Mouse (Mus musculus) layer of hippocampus, postnatal 14 days (tissue): Measurements from ENCODE around the gene Fmn2. TPM values are rescaled to one million over a fixed set of nuclear protein-coding genes. Genes with fewer than 3 reads are reported as not detected.

Experiments
- DNase-seq, 2 experiments: peaks; one replicate each; pipeline ENCODE4 v3.0.0; 2021 to 2022; ENCODE audit warnings: low spot score in 2 of 2, mixed read lengths in 1 of 2
- total RNA-seq, 2 experiments: library from RNA; stranded (reverse); gene quantifications; 2 replicates each; pipeline ENCODE4 v1.2.3; 2021

Fmn2 gene
- total RNA-seq, 2 experiments from 2014 or later: 51.5 to 55.7 TPM

GRCm38 (mm10) chr1:174555412-174555811 is 53.8 kb downstream of the Fmn2 start:
- no peak for DNase-seq

DNA sequence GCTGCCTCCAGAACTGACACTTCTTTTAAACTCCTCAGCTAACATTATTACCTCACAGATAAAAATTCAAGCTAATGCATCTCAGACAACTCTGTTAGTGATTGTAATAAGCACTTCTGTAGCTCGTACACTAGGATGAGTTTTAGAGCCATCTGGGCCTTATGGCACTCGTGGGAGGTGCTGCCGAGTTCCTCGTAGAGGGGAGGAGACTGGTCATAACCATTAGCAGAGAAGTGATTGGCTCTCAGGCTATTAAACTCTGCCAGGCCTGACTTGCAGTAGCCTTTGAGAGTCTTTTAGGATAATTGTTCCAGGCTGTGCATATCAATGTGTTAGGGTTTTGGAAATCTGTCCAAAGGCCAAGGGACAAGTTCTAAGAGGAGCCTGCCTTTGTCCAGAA is 55.6 kb downstream of the Fmn2 start:
- peak in 1 of 2 experiments; percentile 34 for DNase-seq

GRCm38 (mm10) chr1:174557841-174558240 is 56.2 kb downstream of the Fmn2 start:
- DNase-seq: no peak

DNA sequence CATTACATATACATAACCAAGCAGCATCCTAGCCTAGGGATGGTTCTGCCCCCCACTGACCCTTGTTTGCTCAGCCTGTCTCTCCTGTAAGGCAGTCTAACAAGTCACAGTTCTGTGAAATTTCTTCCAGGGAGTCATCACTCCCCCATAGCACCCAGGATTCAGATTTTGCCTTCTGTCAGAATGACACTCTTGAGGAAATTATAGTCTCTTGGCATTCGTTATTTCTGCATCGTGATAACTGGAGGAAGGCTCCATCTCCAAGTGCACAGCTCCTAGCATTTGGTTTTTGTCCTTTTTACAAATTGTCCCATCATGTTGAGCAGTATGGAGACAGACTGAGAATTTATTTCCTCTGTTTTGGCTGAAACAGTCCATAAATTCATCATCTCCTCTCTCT is 56.9 kb downstream of the Fmn2 start:
- DNase-seq: no peak

- DNase-seq: no peak
Measured at GRCm38 (mm10) chr1:174564561-174564960, 62.9 kb downstream of the Fmn2 start.

DNA sequence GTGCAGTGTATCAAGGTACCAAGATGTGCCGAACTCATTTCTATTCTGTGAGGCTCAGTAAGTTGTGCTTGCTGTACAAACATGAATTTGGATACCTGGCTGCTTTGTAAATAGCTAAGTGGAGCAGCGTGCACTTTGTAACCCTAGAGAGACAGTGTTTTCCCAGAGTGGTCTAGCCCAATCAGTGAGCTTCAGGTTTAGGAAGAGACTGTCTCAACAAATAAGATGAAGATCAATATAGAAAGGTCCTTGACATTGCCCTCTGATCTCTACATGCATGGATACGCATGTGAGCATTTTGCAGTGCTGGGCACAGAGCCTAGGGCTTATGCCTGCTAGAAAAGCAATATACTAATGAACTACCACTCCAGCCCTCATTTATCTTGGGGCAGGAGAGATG is 67.0 kb downstream of the Fmn2 start:
- no peak for DNase-seq

DNA sequence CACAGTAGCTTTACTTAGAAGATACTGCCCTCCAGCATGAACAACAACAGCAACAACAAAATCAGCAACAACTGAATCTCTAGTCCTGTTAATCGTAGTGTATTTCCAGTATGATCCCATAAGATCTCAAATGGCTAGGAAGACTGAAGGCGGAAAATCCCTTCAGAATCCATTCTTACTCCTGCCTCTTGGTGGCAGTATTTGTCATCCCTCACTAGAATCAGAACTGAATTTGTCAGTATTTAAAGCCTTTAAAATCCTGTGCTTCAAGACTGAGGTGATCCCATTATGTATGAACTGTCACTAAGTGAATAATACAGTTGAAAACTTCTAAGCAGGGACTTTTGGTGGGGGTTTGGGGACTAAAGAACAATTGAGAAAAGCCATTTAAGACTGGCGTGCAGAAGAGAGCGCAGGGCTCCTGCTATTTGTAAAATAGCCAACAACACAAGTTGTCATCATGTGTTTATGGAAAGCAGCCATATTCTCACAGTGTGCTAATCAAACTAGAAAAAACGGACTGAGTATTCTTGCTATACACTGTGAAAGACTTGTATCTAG is 90.9 kb downstream of the Fmn2 start:
- peak in 1 of 2 experiments; percentile 54 for DNase-seq

GRCm38 (mm10) chr1:174594989-174595388 is 93.4 kb downstream of the Fmn2 start:
- DNase-seq: peak; percentile 72 to 73

GRCm38 (mm10) chr1:174597495-174597894 is 95.9 kb downstream of the Fmn2 start:
- no peak for DNase-seq

DNA sequence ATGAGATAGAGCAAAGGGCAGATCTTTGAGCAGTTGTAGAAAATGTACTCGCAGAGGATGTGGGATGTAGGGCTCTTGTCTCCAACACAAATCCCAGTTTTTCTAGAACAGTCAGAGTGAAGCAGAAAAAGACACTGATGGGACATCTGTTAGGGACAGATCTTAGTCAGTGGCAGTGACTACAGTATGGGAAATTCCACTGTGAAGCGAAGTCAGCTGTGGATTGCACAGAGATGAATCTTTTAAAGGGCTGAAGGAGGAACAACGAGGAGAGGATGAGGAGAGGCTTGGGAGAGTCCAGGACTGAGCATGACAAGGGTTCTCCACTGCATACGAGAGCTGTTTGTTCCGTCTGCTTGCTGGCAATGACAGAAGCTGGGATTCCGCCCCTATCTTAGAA is 96.6 kb downstream of the Fmn2 start:
- peak in 1 of 2 experiments; percentile 14 for DNase-seq

DNA sequence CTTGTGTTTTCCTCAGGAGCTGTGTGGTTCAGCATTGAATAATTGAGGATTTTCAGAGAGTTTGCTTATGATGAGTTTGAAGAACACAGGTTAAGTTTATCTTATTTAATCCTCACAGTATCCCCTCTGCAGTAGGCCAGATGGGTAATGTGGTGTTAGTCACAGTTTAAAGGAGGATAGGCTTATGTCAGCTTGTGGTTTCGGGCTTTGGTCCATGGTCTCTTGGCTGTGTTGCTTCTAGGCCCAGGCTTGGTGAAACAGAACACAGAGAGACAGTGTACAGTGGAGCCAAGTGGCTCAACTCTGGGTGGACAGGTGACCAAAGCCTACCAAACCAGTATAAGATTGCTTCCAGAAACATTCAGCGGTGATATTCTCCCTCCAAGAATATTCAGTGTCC is 98.4 kb downstream of the Fmn2 start:
- DNase-seq: no peak

DNA sequence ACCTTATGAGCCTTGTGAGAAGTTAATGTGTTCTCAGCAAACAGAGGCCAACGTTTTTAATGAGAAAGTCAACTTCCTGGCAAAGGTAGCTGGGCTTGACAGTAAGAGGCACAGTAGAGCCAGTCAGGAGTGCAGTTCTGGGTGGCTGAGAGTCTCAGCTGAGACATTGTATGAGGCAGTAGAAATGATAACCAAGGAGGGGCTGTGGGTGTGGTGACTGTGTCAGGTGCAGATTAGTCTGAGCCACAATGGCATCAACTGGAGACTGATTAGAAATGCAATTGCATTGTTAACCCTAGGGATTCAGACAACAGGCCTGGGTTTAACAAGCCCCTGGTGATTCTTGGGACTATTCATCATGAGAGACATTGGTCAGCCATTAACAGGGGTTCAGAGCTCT is 99.0 kb downstream of the Fmn2 start:
- no peak for DNase-seq

DNA sequence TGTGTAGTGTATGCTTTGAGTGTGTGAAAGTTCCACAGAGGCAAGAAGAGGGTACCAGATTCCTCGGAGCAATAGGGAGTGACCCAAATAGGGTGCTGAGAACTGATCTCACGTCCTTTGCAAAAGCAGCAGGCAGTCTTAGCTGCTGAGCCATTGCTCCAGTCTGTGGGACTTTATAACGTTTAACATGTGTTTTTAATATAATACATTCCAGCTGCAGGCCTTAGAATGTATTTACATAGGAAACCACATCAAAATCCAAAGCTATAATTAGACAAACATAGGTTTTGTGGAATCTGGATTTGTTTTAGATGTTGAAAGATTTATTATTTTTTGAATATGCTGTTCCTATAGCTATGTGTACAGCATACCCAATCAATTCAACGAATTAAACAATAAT is 115.7 kb downstream of the Fmn2 start:
- DNase-seq: no peak

- DNase-seq: no peak
Measured at GRCm38 (mm10) chr1:174621512-174621911, 119.9 kb downstream of the Fmn2 start.

- no peak for DNase-seq
Measured at GRCm38 (mm10) chr1:174623054-174623453, 121.4 kb downstream of the Fmn2 start.

GRCm38 (mm10) chr1:174630074-174630473 is 128.4 kb downstream of the Fmn2 start:
- no peak for DNase-seq

DNA sequence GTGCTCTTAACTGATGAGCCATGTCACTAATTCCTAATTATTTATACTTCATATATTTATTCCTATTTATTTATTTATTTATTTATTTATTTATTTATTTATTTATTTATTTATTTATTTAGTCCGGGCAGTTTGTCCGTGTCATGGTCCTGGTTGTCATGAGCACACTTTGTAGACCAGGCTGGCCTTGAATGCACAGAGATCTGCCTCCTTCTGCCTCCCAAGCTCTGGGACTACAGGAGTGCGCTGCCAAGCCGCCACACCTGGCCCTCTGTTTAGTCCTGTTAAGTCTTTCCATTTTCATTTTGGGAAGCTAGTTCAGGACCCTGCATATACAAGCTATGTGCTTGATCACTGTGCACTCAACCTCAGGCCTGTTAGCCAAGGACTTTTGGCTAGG is 134.7 kb downstream of the Fmn2 start:
- no peak for DNase-seq

GRCm38 (mm10) chr1:174637564-174638085 is 136.0 kb downstream of the Fmn2 start:
- DNase-seq: no peak

GRCm38 (mm10) chr1:174640901-174641300 is 139.3 kb downstream of the Fmn2 start:
- DNase-seq: no peak

- DNase-seq: no peak
Measured at GRCm38 (mm10) chr1:174643431-174644010, 141.9 kb downstream of the Fmn2 start.

DNA sequence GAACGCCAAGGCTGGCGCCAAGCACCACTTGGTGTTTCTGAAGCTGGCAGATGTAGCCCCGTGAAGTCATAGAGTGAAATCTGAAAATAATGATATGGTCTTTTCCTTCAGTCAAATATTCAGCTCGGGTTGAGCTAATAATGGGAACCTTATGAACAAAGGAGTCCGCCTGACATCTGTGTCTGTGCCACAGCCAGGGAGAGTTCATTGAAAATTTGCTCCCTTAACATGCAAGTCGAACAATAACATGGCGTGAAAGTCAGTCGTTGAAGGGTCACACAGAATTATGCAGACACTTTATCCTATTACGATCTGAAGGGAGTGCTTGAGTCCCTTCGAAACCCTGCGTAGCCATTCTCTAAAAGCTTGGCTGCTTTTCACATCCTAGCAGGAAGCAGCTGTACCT is 147.8 kb downstream of the Fmn2 start:
- DNase-seq: no peak

DNA sequence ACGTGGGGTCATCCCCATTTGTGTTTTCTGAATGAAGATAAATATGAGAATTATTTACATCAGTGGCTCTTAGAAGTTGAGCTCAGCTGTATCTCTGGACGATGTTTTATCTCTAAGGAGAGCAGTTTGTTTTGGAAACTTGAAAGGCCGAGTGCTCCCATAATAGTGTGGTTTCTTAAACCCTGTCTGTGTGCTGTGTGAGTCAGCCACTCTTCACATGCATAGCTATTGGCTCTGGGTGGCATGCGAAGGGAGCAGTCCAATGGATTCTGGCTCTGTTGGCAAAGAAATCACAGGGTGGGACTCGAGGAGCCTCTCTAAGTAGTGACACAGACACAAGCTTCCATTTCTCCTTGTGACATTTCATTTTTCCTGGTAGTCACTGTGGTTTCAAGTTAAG is 152.9 kb downstream of the Fmn2 start:
- DNase-seq: no peak

DNA sequence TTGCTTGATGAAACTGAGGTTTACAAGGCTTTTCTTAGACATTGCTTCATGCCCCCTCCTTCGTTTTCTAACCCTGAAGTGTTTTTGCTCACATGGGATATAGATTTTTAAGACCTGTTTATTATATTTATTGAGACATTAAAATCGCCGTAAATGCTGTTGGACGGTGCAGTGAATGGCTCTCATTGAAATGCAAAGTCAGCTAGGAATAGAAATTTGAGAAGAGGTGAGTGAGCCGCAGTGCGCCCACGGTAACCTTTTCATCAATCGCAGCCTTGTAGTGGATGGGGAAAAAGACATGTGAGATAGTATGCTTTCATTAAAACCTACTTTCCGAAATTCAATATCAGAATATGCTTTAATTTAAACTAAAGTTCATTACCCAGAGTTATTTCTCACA is 153.7 kb downstream of the Fmn2 start:
- DNase-seq: no peak
